Mouse (Mus musculus): ENCODE measurements at regions not wholly inside any gene's neighbourhood (a gene's known extent, or its start where the extent isn't known, plus 50 kb on each side); places are given as distances from the start of the nearest gene placed in this dataset.

- intact Hi-C loops (cut with DNase I), result no loop called here
- no peak for DNase-seq (ENCODE audit: low spot score in 2 of 2)
These were observed 353.2 kb upstream of the Galntl6 start for GRCm38 (mm10) chr8:59265685-59266084.

- intact Hi-C loops (cut with DNase I), result no loop called here
- DNase-seq (ENCODE audit: low spot score in 2 of 2), result no peak
These were observed 320.4 kb upstream of the Galntl6 start for GRCm38 (mm10) chr8:59232799-59233198.

GRCm38 (mm10) chr8:59224665-59225064 is 312.2 kb upstream of the Galntl6 start:
- no peak for DNase-seq (ENCODE audit: low spot score in 2 of 2)
- intact Hi-C loops (cut with DNase I), result no loop called here

GRCm38 (mm10) chr8:59174578-59175357 is 262.3 kb upstream of the Galntl6 start:
- DNase-seq (ENCODE audit: low spot score in 2 of 2), result no peak
- intact Hi-C loops (cut with DNase I), result no loop called here

GRCm38 (mm10) chr8:59130777-59131176 is 218.3 kb upstream of the Galntl6 start:
- intact Hi-C loops (cut with DNase I), result no loop called here
- DNase-seq (ENCODE audit: low spot score in 2 of 2), result no peak

- no peak for DNase-seq (ENCODE audit: low spot score in 2 of 2)
- intact Hi-C loops (cut with DNase I), result no loop called here
These were observed 200.8 kb upstream of the Galntl6 start for GRCm38 (mm10) chr8:59113221-59113620.

GRCm38 (mm10) chr8:59091274-59091856 is 178.9 kb upstream of the Galntl6 start:
- intact Hi-C loops (cut with DNase I), result no loop called here
- peak; percentile 1 to 2 for DNase-seq (ENCODE audit: low spot score in 2 of 2)

Data from left cerebral cortex, postnatal 25 days (tissue).